Mouse (Mus musculus): Measurements from ENCODE around the gene Phf11d. TPM values are rescaled to one million over a fixed set of nuclear protein-coding genes. Genes with fewer than 3 reads are reported as not detected.

Phf11d gene
- total RNA-seq (2023): 10 to 100 TPM; 16.2 to 17.2 TPM

DNA sequence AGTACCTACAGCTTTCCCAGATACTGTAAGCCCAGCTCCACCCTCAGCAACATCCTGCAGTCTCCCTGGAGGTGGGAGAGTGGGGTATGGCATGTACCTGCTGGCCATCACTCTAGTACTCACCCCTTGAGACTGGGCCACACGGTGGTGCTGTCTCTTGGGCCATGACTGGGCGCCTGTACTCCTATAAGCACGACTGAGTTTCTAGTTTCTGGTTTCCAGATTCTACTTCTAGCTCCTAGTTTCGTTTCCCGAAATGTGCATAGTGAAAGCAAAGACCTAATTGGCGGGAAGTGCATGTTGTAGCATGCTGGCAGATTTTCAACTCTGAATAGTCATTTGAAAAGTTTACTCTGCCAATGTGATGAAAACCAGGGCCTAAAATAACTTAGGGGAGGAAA lies at the start of gene Phf11d:
Gene Phf11d, minus strand, starts transcription at position 227 of the 401 bp plus-strand sequence.

DNA sequence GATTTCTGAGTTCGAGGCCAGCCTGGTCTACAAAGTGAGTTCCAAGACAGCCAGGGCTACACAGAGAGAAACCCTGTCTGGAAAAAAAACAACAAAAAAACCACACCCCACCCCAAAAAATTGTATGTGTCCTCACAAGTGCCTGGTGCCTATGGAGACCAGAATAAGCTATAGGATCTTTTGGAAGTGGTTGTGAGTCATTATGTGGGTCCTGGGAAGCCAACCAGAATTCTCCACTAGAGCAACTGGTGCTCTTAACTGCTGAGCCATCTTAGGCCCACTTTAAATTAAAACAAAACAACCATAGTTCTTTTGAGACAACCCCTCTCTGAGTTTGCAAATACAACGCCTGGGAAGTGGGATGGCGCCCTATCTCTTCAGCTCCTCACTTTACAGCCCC lies 30.0 kb upstream of the Phf11d start, which contains the start of gene Phf11c:
Gene Phf11c, minus strand, starts transcription at position 101 of the 400 bp plus-strand sequence.

DNA sequence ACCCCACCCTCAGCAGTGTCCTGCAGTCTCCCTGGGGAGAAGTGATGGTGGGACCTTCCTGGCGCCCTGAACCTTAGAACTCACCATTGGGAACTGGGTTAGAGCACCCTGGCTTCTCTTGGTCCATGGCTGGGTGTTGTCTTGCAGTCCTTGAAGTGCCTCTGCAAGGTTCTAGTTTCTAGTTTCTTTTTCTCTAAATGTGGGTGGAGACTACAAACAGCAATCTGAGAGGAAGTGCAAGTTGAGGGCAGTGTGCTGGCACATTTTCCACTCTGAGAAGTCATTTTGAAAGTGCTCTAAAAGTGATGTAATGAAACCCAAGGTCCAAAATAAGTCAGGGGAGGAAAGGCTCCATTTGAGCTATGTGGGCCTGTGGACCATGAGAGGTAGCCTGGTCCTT lies 24.1 kb downstream of the Phf11d start, which contains the start of gene Phf11b:
Gene Phf11b, minus strand, starts transcription at position 163 of the 400 bp plus-strand sequence.

Other genes starting within 250 kb of the Phf11d start
- not detected for gene 1700129C05Rik, start 222.6 kb downstream of the Phf11d start, total RNA-seq (2023)
- gene Gm5142, start 186.7 kb downstream of the Phf11d start, total RNA-seq (2023): not detected
- gene Rcbtb1, start 164.3 kb downstream of the Phf11d start, total RNA-seq (2023): 10 to 100 TPM; 16.5 to 20.2 TPM
- gene Gm6904, start 105.3 kb downstream of the Phf11d start, total RNA-seq (2023): 1 to 10 TPM in 1 of 2 experiments, not detected in 1; 1.6 TPM
- 1 to 10 TPM; 5.5 to 8.3 TPM for gene Phf11a, start 67.9 kb downstream of the Phf11d start, total RNA-seq (2023)
- gene Phf11b, start 24.1 kb downstream of the Phf11d start, total RNA-seq (2023): 10 to 100 TPM; 28.8 to 37.1 TPM
- 1 to 10 TPM; 3.4 to 3.8 TPM for gene Phf11c, start 29.9 kb upstream of the Phf11d start, total RNA-seq (2023)
- gene Setdb2, start 75.4 kb upstream of the Phf11d start, total RNA-seq (2023): 10 to 100 TPM; 31.5 to 35.0 TPM
- gene Cab39l, start 75.5 kb upstream of the Phf11d start, total RNA-seq (2023): 10 to 100 TPM; 15.4 to 16.4 TPM
- gene Cdadc1, start 232.5 kb upstream of the Phf11d start, total RNA-seq (2023): 10 to 100 TPM; 28.1 to 33.0 TPM